Mouse (Mus musculus) urinary bladder, postnatal 4 days (tissue): Measurements from ENCODE around the gene Nfe2l2.

ENCODE experiments used
- DNase-seq, 2 experiments: peaks; one replicate each; pipeline ENCODE4 v3.0.0; 2021 to 2022; ENCODE audit warnings: low spot score in 2 of 2

Nfe2l2 gene

GRCm38 (mm10) chr2:75704234-75705161 is at the start of gene Nfe2l2:
Gene Nfe2l2 (minus strand): TSS chr2:75704641.
- DNase-seq, result peak; percentile 98

GRCm38 (mm10) chr2:75752306-75753175 is 48.1 kb upstream of the Nfe2l2 start:
- no peak for DNase-seq

- DNase-seq, result no peak
Observed at GRCm38 (mm10) chr2:75751896-75752295, 47.5 kb upstream of the Nfe2l2 start.

DNA sequence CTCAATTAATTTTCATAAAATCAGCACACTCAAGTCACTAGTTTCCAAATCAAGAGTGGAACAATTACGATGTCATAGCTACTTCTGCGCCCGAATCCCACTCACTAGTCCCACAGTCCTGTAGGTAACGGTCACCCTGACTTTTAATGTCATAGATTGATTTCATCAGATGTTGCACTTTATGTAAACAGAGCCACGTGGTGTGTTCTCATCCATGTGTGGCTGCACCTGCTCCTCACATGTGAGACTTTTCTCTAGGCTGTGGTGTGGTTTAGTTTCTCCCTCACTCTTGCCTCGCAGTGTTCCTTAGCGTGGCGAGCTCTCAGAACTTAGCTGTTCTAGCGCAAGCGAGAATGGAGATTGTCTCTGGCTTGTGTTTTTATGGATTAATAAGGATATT is 46.4 kb upstream of the Nfe2l2 start:
- DNase-seq, result no peak

GRCm38 (mm10) chr2:75750043-75750718 is 45.7 kb upstream of the Nfe2l2 start:
- DNase-seq, result no peak

DNA sequence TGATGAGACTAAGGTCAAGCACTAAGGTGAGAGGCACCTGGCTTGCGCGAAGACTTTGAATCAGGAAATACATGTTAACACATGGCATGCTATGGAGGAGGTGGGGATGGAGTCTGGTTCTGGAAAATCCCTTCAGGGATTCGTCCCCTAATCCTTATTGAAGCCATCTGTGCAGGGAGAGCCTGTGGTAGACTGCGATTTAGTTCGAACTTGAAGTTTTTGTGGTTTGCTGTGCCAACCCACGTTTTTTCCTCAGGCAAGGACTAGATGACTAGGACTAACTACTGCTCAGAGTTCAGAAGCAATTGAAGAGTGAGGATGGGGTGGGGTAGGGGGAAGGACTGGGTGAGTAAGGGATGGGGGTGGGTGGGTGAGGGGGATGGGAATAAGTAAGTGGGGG is 44.4 kb upstream of the Nfe2l2 start:
- DNase-seq, result no peak

GRCm38 (mm10) chr2:75737006-75737503 is 32.6 kb upstream of the Nfe2l2 start:
- DNase-seq, result no peak

DNA sequence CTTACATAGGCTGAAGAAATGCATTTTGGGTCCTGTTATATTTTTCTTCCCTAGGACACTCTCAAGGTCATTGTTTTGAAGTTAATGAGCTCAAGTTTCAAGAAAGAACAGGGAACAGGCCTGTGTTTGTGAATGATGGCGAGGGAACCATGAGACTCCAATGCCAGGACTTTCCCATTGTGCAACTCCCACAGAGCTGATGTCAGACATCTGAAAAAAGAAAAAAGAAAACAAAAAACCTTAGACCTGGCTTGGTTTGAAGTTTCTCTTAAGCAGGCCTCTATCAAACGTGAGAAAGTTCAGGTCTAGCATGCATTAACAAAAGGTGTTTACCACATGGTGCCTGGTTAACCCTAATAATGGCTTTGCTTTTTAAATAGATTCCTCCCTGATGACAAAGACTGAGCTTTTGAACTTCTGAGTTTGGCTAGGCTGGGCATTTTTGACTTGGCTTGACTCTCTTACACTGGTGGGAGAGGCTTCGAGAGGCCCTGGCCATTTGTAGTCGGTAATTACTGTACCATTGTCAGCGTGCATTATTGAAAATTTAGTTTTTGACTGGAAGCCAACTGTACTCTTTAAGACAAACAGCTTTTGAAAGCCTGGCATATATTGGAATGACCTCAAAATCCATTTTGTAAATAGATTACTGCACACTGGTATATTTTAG is 29.9 kb upstream of the Nfe2l2 start:
- no peak for DNase-seq

DNA sequence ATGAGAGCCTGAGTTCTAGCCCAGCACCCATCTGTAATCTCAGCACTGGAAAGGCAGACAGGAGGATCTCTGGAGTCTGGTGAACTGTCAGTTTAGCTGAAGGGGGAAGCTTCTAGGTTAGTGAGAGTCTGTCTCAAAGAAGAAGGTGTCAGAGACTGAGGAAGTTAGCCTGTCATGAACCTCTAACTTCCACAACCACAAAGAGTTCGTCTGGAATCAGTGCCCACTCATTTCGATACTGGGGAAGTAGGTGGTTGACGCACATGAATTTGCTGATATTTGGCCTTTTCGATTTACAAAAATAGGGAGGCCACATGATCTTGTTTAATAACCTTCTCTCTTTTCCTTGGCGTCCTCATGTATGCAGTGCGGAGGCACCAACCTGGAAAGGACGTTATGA is 28.7 kb upstream of the Nfe2l2 start:
- DNase-seq, result no peak

GRCm38 (mm10) chr2:75731929-75732328 is 27.5 kb upstream of the Nfe2l2 start:
- DNase-seq, result no peak

GRCm38 (mm10) chr2:75731233-75731651 is 26.8 kb upstream of the Nfe2l2 start:
- DNase-seq, result no peak

DNA sequence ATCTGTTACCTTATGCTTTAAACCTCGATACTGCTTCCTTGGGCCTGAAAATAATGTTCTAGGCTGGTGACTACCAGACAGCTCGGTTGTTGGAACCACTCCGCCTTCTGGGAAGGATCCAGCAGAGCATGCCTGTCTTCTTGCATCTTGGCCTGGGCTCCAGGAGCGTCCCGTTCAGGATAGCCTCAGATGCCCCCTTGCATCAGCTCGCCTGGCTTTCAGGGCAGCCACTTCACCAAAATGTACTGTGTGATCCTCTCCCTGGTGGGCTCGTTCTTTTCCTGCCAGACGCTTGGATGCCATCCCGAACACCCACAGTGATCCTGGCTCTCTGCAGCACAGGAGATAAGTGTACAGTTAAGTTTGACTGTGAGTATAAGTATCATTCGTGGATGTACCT is 25.6 kb upstream of the Nfe2l2 start:
- no peak for DNase-seq

- DNase-seq, result no peak
Observed at GRCm38 (mm10) chr2:75724863-75725445, 20.5 kb upstream of the Nfe2l2 start.

GRCm38 (mm10) chr2:75723481-75723880 is 19.0 kb upstream of the Nfe2l2 start:
- no peak for DNase-seq

DNA sequence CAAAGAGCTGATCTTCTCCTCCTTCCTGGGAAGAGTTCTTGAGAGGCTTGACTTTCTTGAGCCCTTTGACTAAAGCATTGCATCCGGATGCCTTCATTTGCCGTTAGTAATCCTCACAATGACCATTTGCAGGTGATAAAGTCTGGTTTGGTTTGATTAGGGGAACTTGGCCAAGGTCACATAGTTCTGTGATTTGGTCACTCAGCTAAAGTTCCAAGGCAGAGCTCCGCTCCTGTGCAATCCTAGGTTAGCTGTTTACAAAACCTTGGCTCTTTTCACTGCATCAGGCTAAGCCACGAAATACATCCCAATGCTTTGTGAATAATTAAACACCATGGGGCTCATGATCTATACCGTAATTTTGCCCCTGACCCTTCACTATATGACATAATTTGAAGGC is 18.5 kb upstream of the Nfe2l2 start:
- DNase-seq, result no peak

- DNase-seq, result no peak
Observed at GRCm38 (mm10) chr2:75720236-75721027, 16.0 kb upstream of the Nfe2l2 start.

- no peak for DNase-seq
Observed at GRCm38 (mm10) chr2:75719331-75719869, 15.0 kb upstream of the Nfe2l2 start.

GRCm38 (mm10) chr2:75716046-75717016 is 11.9 kb upstream of the Nfe2l2 start:
- DNase-seq, result no peak

DNA sequence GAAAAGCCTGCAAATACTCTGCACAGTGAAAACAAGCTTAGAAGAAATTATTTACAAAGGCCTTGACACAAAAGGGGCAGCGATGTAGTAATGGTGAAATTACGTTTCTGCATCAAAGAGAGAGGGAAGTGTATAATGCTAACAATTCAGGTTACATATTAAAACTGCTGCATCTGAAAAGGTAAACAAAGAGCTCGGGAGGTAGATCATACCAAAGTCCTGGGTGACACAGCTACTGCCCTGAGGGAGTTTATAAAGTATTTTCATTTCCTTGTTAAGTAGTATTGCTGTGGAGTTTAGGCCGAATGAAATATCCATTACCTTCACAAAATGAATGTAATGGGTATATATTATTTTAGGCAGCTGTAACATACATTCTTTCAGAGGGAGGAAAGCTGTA is 10.3 kb upstream of the Nfe2l2 start:
- no peak for DNase-seq
